Mouse (Mus musculus): Measurements from ENCODE around the gene Sgf29.

DNA sequence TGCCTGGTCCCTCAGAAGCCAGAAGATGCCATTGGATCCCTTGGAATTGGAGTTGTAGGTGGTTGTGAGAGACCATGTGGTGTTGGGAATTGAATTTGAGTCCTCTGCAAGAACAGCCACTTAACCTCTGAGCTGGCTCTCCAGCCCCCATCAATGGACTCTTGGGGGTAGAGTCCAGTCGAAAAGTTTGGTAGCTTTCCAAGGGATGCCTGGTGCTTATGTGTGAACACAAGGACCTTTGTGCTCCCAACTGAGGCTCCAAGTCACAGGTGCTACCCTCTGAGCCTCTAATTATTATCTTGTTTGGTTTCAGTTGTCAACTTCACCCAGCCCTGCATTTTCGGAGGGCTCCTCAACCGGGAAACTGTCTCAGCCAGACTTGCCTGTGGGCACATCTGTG lies 41.6 kb downstream of the Sgf29 start:
- TF ChIP-seq CTCF (IDR thresholded peaks at IDR 0.05; ENCODE audit: extremely low read depth, insufficient read depth, insufficient read length, insufficient replicate concordance) = no peak
- TF ChIP-seq POLR2A (IDR thresholded peaks at IDR 0.05; ENCODE audit: low read depth, low read length) = no peak

All from spleen, adult 2 months (tissue).